Comparison of ENCODE assay signal across 24 mouse cellular contexts in the genomic region with DNA sequence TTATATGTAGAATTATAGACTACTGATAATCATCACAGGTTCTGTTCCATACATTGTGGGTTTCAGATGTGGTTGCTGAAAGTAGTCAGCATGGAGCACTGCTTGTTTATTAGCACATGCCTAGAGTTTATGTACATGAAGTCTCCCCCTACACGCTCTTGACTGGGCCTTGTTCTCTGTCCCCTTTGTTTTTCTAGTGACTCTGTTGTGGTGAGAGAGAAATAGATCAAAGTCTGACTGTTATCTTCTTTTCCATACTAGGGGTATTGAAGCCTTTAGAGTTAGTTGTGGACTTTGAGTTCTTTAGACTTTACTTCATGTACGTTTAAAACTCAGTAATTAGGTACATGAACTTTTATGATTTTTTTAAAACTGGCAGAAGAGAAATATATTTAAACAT.
"Had no signal": no experiment of that assay in that cellular context is flagged by ENCODE, and none has a peak within 500 bp of the region (broad histone marks: within the 10 kb centered on the region; RNA-seq: fewer than 3 reads in every experiment).

No protein-coding gene starts in this region.

- H3K9me3 ChIP-seq: kidney, embryonic 15.5 days; limb, embryonic 12.5 days; limb, embryonic 15.5 days; lung, embryonic 15.5 days; megakaryocyte, embryonic 14.5 days; midbrain, embryonic 10.5 days; neural tube, embryonic 12.5 days; neural tube, embryonic 15.5 days had no signal

- H3K4me3 ChIP-seq: kidney, embryonic 15.5 days; limb, embryonic 12.5 days; limb, embryonic 15.5 days; lung, embryonic 15.5 days; megakaryocyte, embryonic 14.5 days; midbrain, embryonic 10.5 days; neural tube, embryonic 12.5 days; neural tube, embryonic 15.5 days had no signal

- H3K27me3 ChIP-seq: kidney, embryonic 15.5 days; limb, embryonic 12.5 days; limb, embryonic 15.5 days; lung, embryonic 15.5 days; megakaryocyte, embryonic 14.5 days; neural tube, embryonic 12.5 days; neural tube, embryonic 15.5 days had no signal

- H3K4me1 ChIP-seq: kidney, embryonic 15.5 days; limb, embryonic 12.5 days; limb, embryonic 15.5 days; lung, embryonic 15.5 days; megakaryocyte, embryonic 14.5 days; midbrain, embryonic 10.5 days; neural tube, embryonic 15.5 days had no signal

- H3K4me2 ChIP-seq: kidney, embryonic 15.5 days; limb, embryonic 12.5 days; limb, embryonic 15.5 days; lung, embryonic 15.5 days; neural tube, embryonic 12.5 days; neural tube, embryonic 15.5 days had no signal

- H3K27ac ChIP-seq: kidney, embryonic 15.5 days; limb, embryonic 12.5 days; limb, embryonic 15.5 days; lung, embryonic 15.5 days; midbrain, embryonic 10.5 days; neural tube, embryonic 12.5 days; neural tube, embryonic 15.5 days; stomach, postnatal 0 days had no signal

- DNase-seq: kidney, adult 11 months; kidney, adult 8-10 months; kidney, postnatal 10 days; kidney, postnatal 36 days; left cerebral cortex, postnatal 4 days; lung, adult 18-20 months; lung, postnatal 10 days; lung, postnatal 36 days; midbrain, embryonic 14.5 days; right cerebral cortex, adult 18-20 months; right cerebral cortex, postnatal 14 days; right cerebral cortex, postnatal 4 days; thymus, adult 2 months; thymus, postnatal 14 days; thymus, postnatal 4 days had no signal

- H3K9ac ChIP-seq: kidney, embryonic 15.5 days; limb, embryonic 12.5 days; limb, embryonic 15.5 days; lung, embryonic 15.5 days; neural tube, embryonic 12.5 days; neural tube, embryonic 15.5 days had no signal
